In genomic region chr17:8490971-8491370, GRCm38 (mm10) we compare ENCODE assay signal across 23 mouse cellular contexts. TPM values are rescaled to one million over a fixed set of nuclear protein-coding genes. Genes with fewer than 3 reads are reported as not detected.
A peak's percentile ranks its signal among the peaks of the same experiment; 100 is the strongest.
DNase-seq lines count a peak whose midpoint lies in the region; ATAC-seq and TF ChIP-seq lines count a peak whose summit lies in the region.
"Had no signal": no experiment of that assay in that cellular context is flagged by ENCODE, and none has a peak within 500 bp of the region (broad histone marks: within the 10 kb centered on the region; RNA-seq: fewer than 3 reads in every experiment).

No protein-coding gene starts in this region.

- intact Hi-C loops in left cerebral cortex, adult 2 months (cut with DNase I), result no loop called here

- no peak for TF ChIP-seq CTCF in left cerebral cortex, adult 2 months (IDR thresholded peaks at IDR 0.05)
- no peak for TF ChIP-seq CTCF in cortical plate, adult 2 months (IDR thresholded peaks at IDR 0.05; ENCODE audit: extremely low read depth, insufficient read depth, low read length)

- no peak for TF ChIP-seq POLR2A in cortical plate, adult 2 months (IDR thresholded peaks at IDR 0.05; ENCODE audit: extremely low read depth, insufficient read depth, low read length)

- DNase-seq in left cerebral cortex, adult 2 months (ENCODE audit: extremely low spot score in 1 of 2, low spot score in 2 of 2), result peak in 1 of 2 experiments; percentile 28
- DNase-seq in left cerebral cortex, adult 9 months (ENCODE audit: low spot score in 2 of 2), result no peak
- DNase-seq in brain, adult 2 months (ENCODE audit: low read depth, low spot score), result peak; percentile 80
- DNase-seq in right cerebral cortex, postnatal 36 days (ENCODE audit: low spot score in 2 of 2), result peak; percentile 45 to 69
- no peak for DNase-seq in layer of hippocampus, adult 9-11 months
- DNase-seq: adrenal gland, adult 2 months; cerebellum, adult 11-12 months; cerebellum, adult 9-10 months; cerebellum, postnatal 25 days; gastrocnemius, adult 2 months; gastrocnemius, postnatal 25 days; heart, postnatal 10 days; heart, postnatal 4 days had no signal

- no peak for ATAC-seq in monocyte, adult 5-6 weeks (replicated peaks; ENCODE audit: insufficient number of reproducible peaks, low FRiP score, low TSS enrichment, poor library complexity, severe bottlenecking)
- ATAC-seq: forebrain, embryonic 16.5 days; hindbrain, postnatal 0 days had no signal

- H3K27ac ChIP-seq in left cerebral cortex, adult 2 months, result peak overlapping the region; percentile 54; the same call in 1 of the 2 replicates
- H3K27ac ChIP-seq in cortical plate, adult 2 months (ENCODE audit: insufficient read depth, low read length), result 0 out of 2 replicates have a peak overlapping the region, but pooled peaks have one; percentile 48
- H3K27ac ChIP-seq: embryonic facial prominence, embryonic 13.5 days; forebrain, embryonic 12.5 days; gastrocnemius, adult 2 months; heart, embryonic 10.5 days; hindbrain, embryonic 13.5 days; hindbrain, postnatal 0 days had no signal

- H3K4me3 ChIP-seq in left cerebral cortex, adult 2 months, result no peak overlapping the region
- no peak overlapping the region for H3K4me3 ChIP-seq in cortical plate, adult 2 months (ENCODE audit: insufficient read depth, low read length)
- H3K4me3 ChIP-seq: embryonic facial prominence, embryonic 13.5 days; forebrain, embryonic 12.5 days; gastrocnemius, adult 2 months; heart, embryonic 10.5 days; hindbrain, embryonic 13.5 days had no signal

- peaks cover 7% of the 10 kb centered on the region; the same call in 1 of the 2 replicates for H3K4me1 ChIP-seq in cortical plate, adult 2 months (ENCODE audit: control insufficient read depth, insufficient read depth, low read length)
- H3K4me1 ChIP-seq: embryonic facial prominence, embryonic 13.5 days; forebrain, embryonic 12.5 days; heart, embryonic 10.5 days; hindbrain, embryonic 13.5 days had no signal

RNA-seq across cellular contexts. Expression of gene Pde10a, which starts 34.2 kb away (rescaled TPM):
- total RNA-seq in left cerebral cortex, adult 2 months (2021), result 100 to 1,000 TPM in 1 of 2 experiments, 10 to 100 TPM in 1; 78.0 to 113 TPM
- polyA plus RNA-seq in cortical plate, adult 2 months (2012; rRNA removed), result 24.0 and 71.9 TPM in 2 replicates
- 0.29 TPM in 1 of 3 replicates, not detected in the others for total RNA-seq in monocyte, adult 5-6 weeks (2017)

RNA-seq across cellular contexts. Expression of gene T, which starts 56.7 kb away (rescaled TPM):
- total RNA-seq in left cerebral cortex, adult 2 months (2021), result not detected
- 0.10 and 0.11 TPM in 2 replicates for polyA plus RNA-seq in cortical plate, adult 2 months (2012; rRNA removed)
- total RNA-seq in monocyte, adult 5-6 weeks (2017), result not detected in 3 replicates
- total RNA-seq: adrenal gland, adult 2 months; adrenal gland, postnatal 4 days; gastrocnemius, adult 2 months; gastrocnemius, postnatal 25 days; granulocyte monocyte progenitor cell, adult 5-6 weeks; heart, postnatal 10 days; heart, postnatal 4 days had no signal

Comparison
In these comparisons a context has a peak if more than half of its experiments do, and no peak if none do; other contexts are left out.
1. DNase-seq: peak in brain, adult 2 months (single experiment) and right cerebral cortex, postnatal 36 days (2 of 2); none in left cerebral cortex, adult 9 months (0 of 2) and layer of hippocampus, adult 9-11 months (single experiment).
2. RNA of gene Pde10a, which starts 34.2 kb away (total RNA-seq): 78.0 to 113 TPM in left cerebral cortex, adult 2 months; 0.29 TPM in monocyte, adult 5-6 weeks; every median in the first group is over 10 times any median in the second.